Mouse (Mus musculus) midbrain, embryonic 11.5 days (tissue): Measurements from ENCODE around the gene Sphk1. TPM values are rescaled to one million over a fixed set of nuclear protein-coding genes. Genes with fewer than 3 reads are reported as not detected.

Source experiments
- ATAC-seq: fragments of 200-750 bp; cut with Nextera tagmentation; 2 replicates; pipeline ENCODE4 v1.8.0; 2017; ENCODE audit warnings: moderate TSS enrichment, moderate library complexity; ENCODE audit not compliant: low FRiP score
- DNase-seq: peaks from one replicate; pipeline ENCODE4 v3.0.0; 2015; ENCODE audit warnings: low spot score; ENCODE audit errors: missing footprints
- H3K27ac ChIP-seq: fragments of 300-500 bp; sonication (generic); 2 replicates; pipeline ENCODE4 v1.5.1; 2014; ENCODE audit warnings: low read depth, low read length
- H3K27me3 ChIP-seq: fragments of 300-500 bp; sonication (generic); 2 replicates; pipeline ENCODE4 v1.6.1; 2014; ENCODE audit warnings: mild to moderate bottlenecking, low read length, moderate library complexity, mixed read lengths; ENCODE audit not compliant: control insufficient read depth, insufficient read depth
- H3K36me3 ChIP-seq: fragments of 300-500 bp; sonication (generic); 2 replicates; pipeline ENCODE4 v1.6.1; 2014; ENCODE audit warnings: mild to moderate bottlenecking, low read length, moderate library complexity, mixed read lengths; ENCODE audit not compliant: control insufficient read depth, insufficient read depth
- H3K4me1 ChIP-seq: fragments of 300-500 bp; sonication (generic); 2 replicates; pipeline ENCODE4 v1.6.1; 2014; ENCODE audit warnings: low read length; ENCODE audit not compliant: control insufficient read depth, insufficient read depth
- H3K4me2 ChIP-seq: fragments of 300-500 bp; sonication (generic); 2 replicates; pipeline ENCODE4 v1.6.1; 2014; ENCODE audit warnings: mild to moderate bottlenecking, moderate library complexity
- H3K4me3 ChIP-seq: fragments of 300-500 bp; sonication (generic); 2 replicates; pipeline ENCODE4 v1.5.1; 2014; ENCODE audit warnings: low read depth, low read length
- H3K9ac ChIP-seq: fragments of 300-500 bp; sonication (generic); 2 replicates; pipeline ENCODE4 v1.6.1; 2014; ENCODE audit warnings: low read length
- H3K9me3 ChIP-seq: fragments of 300-500 bp; sonication (generic); 2 replicates; pipeline ENCODE4 v1.6.1; 2016; ENCODE audit warnings: low read length; ENCODE audit not compliant: control insufficient read depth
- WGBS: fragments of 180-500 bp; shearing (Covaris S2); extraction: QIAGEN DNeasy Blood & Tissue Kit; methylation state at CpG from one replicate; pipeline ENCODE4 v1.1.7; 2014; 5-methylcytosine and 5-hydroxymethylcytosine counted together
- polyA plus RNA-seq: library from polyadenylated mRNA; unstranded; fragments of >200 nt; fragmentation: Nextera tagmentation; extraction: Ambion mirVana; gene quantifications from 2 replicates; pipeline ENCODE4 v1.2.1, GENCODE M21; 2014

Sphk1 gene
- polyA plus RNA-seq, 1 experiment from 2014 or later: 7.1 TPM

DNA sequence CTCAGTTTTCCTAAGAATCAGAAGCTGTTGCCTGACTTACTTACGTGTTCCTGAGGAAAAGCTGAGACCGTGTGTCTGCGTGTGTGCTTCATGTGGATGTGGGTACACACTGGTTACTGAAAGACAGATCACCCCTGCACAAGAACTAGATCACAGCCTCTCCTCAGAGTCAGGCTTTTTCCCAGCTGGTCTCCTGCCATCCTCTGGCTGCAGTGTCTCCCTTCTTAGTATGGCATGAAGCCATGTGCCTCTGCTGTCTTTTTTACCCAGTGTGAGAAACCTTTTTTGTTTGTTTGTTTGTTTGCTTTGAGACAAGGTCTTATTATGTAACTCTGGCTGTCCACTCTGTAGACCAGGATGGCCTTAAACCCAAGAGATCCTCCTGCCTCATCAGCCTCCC lies 48.6 kb downstream of the Sphk1 start:
- Histone ChIP-seq H3K4me2 (no peak overlapping the region), H3K4me3 (no peak overlapping the region), H3K4me1 (peaks cover 17% of the 10 kb centered on the region), H3K9ac (no peak overlapping the region), H3K27ac (no peak overlapping the region), H3K27me3 (no peaks in the 10 kb centered on the region), H3K36me3 (no peaks in the 10 kb centered on the region), H3K9me3 (no peaks in the 10 kb centered on the region)
- 95% methylated on average over 3 of the region's 3 CpGs for WGBS
- ATAC-seq: no peak
- no peak for DNase-seq

DNA sequence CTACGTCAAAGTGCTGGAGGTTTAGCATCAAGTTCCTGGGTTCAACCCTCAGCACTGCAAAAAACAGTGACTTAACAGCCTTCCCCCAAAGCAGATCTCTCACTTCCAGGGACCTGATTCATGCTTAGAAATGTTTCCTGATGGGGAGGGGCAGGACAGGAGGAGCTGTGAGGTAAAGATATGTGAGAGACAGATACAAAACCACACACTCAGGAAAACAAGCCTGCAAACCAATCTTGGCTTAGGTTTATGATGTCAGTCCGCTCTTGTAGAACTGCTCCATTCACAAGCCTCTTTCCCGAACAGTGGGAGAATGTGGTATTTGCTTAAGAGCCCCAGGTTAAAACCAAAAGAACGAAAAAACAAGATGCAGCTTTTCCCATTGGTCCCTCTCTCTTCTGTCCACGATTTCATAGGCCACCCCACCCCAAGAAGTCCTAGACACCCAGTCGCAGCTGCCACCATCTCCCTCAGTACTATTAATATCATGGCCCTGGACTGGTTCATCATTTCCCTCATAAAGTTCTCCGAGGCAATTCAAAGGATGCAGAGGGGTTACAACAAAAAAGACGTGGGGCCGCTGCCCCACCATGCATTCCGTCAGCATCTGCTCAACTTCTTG lies 49.4 kb downstream of the Sphk1 start:
- no peak for ATAC-seq
- no peak for DNase-seq

DNA sequence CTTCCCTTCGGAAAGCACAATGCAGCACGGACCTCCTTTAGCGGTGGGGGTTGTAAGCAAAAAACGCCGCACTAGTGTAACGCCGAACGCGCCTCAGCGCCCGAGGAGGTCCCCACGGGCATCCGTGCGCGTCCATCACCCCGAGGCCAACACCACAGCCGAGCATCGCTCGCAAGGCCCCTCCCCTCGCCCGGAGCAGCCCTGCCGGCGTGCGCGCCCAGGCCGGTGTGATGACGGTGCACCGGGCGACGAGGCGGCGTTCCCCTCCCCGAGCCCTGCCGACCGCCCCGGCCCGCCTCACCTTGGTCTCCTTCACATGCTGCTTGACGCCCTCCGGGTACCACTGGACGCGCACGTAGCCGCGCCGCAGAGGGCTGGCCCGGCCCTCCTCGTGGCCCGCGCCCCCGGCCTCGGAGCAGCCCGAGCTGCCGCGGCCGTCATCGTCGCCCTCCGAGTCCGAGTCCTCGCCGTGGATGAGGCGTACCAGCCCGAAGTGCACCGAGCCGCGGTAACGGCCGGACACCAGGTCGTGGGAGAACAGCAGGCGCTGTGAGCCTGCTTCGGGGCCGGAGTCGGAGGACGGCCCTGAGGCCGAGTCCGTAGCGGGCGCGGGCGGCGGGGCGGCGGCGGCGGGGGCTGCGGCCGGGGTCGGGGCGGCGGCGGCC lies 50.1 kb downstream of the Sphk1 start:
- DNase-seq (peak; percentile 95), ATAC-seq (peak; percentile 82)
- peak overlapping the region; percentile 95 for H3K4me3 ChIP-seq
- H3K27ac ChIP-seq: peak overlapping the region; percentile 57
- peaks cover 10% of the 10 kb centered on the region for H3K4me1 ChIP-seq
- H3K9me3 ChIP-seq: no peaks in the 10 kb centered on the region
- WGBS: under 1% methylated on average over 69 of the region's 91 CpGs
- peak overlapping the region; percentile 94 for H3K9ac ChIP-seq
- H3K36me3 ChIP-seq: no peaks in the 10 kb centered on the region
- no peaks in the 10 kb centered on the region for H3K27me3 ChIP-seq
- peak overlapping the region; percentile 75 for H3K4me2 ChIP-seq

More for the DNA sequence above, 49.4 kb downstream of the Sphk1 start:
- H3K4me1 ChIP-seq: peaks cover 13% of the 10 kb centered on the region
- no peaks in the 10 kb centered on the region for H3K36me3 ChIP-seq
- H3K27ac ChIP-seq: 0 out of 2 replicates have a peak overlapping the region, but pooled peaks have one; percentile 28
- H3K9me3 ChIP-seq: no peaks in the 10 kb centered on the region
- 24% methylated on average over 10 of the region's 10 CpGs for WGBS
- H3K4me3 ChIP-seq: peak overlapping the region; percentile 95
- H3K9ac ChIP-seq: peak overlapping the region; percentile 94
- H3K27me3 ChIP-seq: no peaks in the 10 kb centered on the region
- H3K4me2 ChIP-seq: peak overlapping the region; percentile 75

DNA sequence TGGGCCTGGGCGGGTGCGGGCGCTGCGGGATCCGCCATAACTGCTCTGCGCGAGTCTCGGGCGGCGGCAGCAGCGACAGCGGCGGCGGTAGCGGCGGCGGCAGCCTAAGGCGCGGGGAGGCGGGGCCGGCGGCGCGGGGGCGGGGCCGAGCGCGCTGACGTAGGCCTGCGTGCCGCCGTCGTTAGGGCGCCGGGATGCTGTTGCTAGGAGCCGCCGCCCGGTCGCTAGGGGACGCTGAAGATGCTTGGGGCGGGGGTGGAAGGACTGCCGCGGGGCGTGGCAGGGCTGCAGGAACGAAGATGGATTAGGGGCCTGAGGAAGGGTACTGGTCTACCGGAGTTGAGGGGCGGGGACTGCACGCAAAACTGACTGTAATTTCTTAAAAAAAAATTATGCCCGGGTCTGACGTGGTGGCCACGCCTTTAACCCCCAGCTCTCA lies 50.7 kb downstream of the Sphk1 start, which contains the start of gene Ube2o:
Gene Ube2o (minus strand): TSS at position 72 of the 439 bp plus-strand sequence.
- Histone ChIP-seq H3K9me3 (no peaks in the 10 kb centered on the region), H3K4me3 (peak within 1 kb of the TSS; percentile 95), H3K36me3 (no peaks in the 10 kb centered on the region), H3K9ac (peak within 1 kb of the TSS; percentile 94), H3K27me3 (no peaks in the 10 kb centered on the region), H3K4me1 (peaks cover 5% of the 10 kb centered on the region), H3K27ac (peak within 1 kb of the TSS; percentile 57), H3K4me2 (peak within 1 kb of the TSS; percentile 75)
- 2% methylated on average over 48 of the region's 51 CpGs for WGBS
- ATAC-seq (peak; percentile 89), DNase-seq (peak; percentile 99)

DNA sequence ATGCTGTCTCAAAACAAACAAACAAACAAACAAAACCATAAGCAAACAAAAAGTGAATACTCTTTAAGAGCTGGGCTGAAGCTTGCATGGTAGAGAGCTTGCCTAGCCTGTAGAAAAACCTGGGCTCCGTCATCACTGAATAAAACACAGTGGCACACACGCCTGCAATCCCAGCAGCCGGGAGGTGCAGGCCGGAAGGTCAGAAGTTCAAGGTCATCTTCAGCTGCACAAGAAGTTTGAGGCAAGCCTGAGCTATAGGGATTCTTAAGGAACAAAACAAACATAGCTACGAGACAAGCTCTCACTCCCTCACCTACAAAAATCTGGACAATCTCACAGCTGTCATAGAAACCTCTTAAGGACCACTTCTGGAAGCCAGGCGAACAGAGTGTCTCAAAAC lies 55.0 kb downstream of the Sphk1 start:
- H3K27me3 ChIP-seq: no peaks in the 10 kb centered on the region
- H3K4me1 ChIP-seq: peaks cover 2% of the 10 kb centered on the region; the same call in 1 of the 2 replicates
- DNase-seq: no peak
- H3K4me3 ChIP-seq: no peak overlapping the region
- no peak overlapping the region for H3K27ac ChIP-seq
- 83% methylated on average over 6 of the region's 6 CpGs for WGBS
- no peak overlapping the region for H3K4me2 ChIP-seq
- no peak for ATAC-seq
- H3K9me3 ChIP-seq: no peaks in the 10 kb centered on the region
- H3K36me3 ChIP-seq: no peaks in the 10 kb centered on the region
- H3K9ac ChIP-seq: no peak overlapping the region

Other genes with a start within 250 kb of the Sphk1 start
- 0.07 and 0.34 TPM in 2 replicates for gene Galr2, start 250.0 kb upstream of the Sphk1 start, polyA plus RNA-seq
- 59.9 and 61.3 TPM in 2 replicates for gene Exoc7, start 223.7 kb upstream of the Sphk1 start, polyA plus RNA-seq
- 3.5 and 3.8 TPM in 2 replicates for gene Foxj1, start 195.5 kb upstream of the Sphk1 start, polyA plus RNA-seq
- gene Rnf157, start 117.9 kb upstream of the Sphk1 start, polyA plus RNA-seq: 17.8 and 18.1 TPM in 2 replicates
- 72.3 and 83.0 TPM in 2 replicates for gene Ubald2, start 96.8 kb upstream of the Sphk1 start, polyA plus RNA-seq
- gene Qrich2, start 64.7 kb upstream of the Sphk1 start, polyA plus RNA-seq: 0.08 and 0.14 TPM in 2 replicates
- 173 and 183 TPM in 2 replicates for gene Prpsap1, start 36.7 kb upstream of the Sphk1 start, polyA plus RNA-seq
- gene Ube2o, start 50.5 kb downstream of the Sphk1 start, polyA plus RNA-seq: 13.6 and 18.7 TPM in 2 replicates
- not detected in 2 replicates for gene Aanat, start 55.5 kb downstream of the Sphk1 start, polyA plus RNA-seq
- gene Rhbdf2, start 96.1 kb downstream of the Sphk1 start, polyA plus RNA-seq: 1.2 and 1.3 TPM in 2 replicates
- gene Prcd, start 122.6 kb downstream of the Sphk1 start, polyA plus RNA-seq: 0.22 and 1.0 TPM in 2 replicates
- gene Cygb, start 123.4 kb downstream of the Sphk1 start, polyA plus RNA-seq: 1.7 and 2.1 TPM in 2 replicates
- not detected in 2 replicates for gene St6galnac1, start 244.6 kb downstream of the Sphk1 start, polyA plus RNA-seq